Mouse (Mus musculus) cortical plate, adult 2 months (tissue): ENCODE data around the gene Slc2a1.

ENCODE experiments used
- CTCF ChIP-seq: fragments of 200-500 bp; IDR thresholded peaks from 2 replicates; pipeline ENCODE4 v1.5.1; 2011; ENCODE audit warnings: mild to moderate bottlenecking, control low read depth, low read length; ENCODE audit not compliant: insufficient read depth; ENCODE audit errors: extremely low read depth
- POLR2A ChIP-seq: fragments of 200-500 bp; IDR thresholded peaks from 2 replicates; pipeline ENCODE4 v1.6.1; 2011; ENCODE audit warnings: mild to moderate bottlenecking, low read length, control low read depth; ENCODE audit not compliant: insufficient read depth; ENCODE audit errors: extremely low read depth

- TF ChIP-seq CTCF (peak; percentile 48), POLR2A (no peak)
Observed at GRCm38 (mm10) chr4:119157186-119157585, 48.7 kb downstream of the Slc2a1 start.
